ENCODE assay signal across 8 mouse cellular contexts in the genomic region with DNA sequence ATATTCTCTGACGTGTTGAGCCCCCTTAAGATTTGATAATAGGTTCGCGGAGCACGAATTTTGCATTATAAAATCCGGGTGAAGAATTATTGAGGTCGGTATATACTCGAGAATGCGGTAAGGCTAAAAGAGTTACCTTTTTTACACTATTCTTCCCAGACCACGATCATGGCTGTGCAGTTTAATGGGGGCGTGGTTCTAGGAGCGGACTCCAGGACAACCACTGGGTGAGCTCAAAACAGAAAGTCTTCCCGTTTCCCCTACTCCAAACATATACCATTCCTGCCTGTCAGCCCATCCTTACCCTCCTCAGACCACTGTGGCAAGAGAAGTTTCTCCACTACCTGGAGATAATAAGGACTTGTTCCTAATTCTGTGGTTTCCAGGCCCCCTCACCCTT. TPM values are rescaled to one million over a fixed set of nuclear protein-coding genes. Genes with fewer than 3 reads are reported as not detected.
A peak's percentile ranks its signal among the peaks of the same experiment; 100 is the strongest.
DNase-seq lines count a peak whose midpoint lies in the region; ATAC-seq lines count a peak whose summit lies in the region.

No protein-coding gene starts in this region.

- H3K27me3 ChIP-seq in limb, embryonic 15.5 days, result no peaks in the 10 kb centered on the region

- peak overlapping the region; percentile 67 for H3K4me2 ChIP-seq in limb, embryonic 15.5 days

- 0 out of 2 replicates have a peak overlapping the region, but pooled peaks have one; percentile 38 for H3K27ac ChIP-seq in limb, embryonic 15.5 days

- no peak for ATAC-seq in cerebellum, adult (ENCODE audit: insufficient number of reproducible peaks, low FRiP score, low TSS enrichment)
- ATAC-seq in erythroid progenitor cell, adult 5-6 weeks (replicated peaks; ENCODE audit: low FRiP score, poor library complexity, severe bottlenecking), result 0 out of 2 replicates have a peak, but pooled peaks have one; percentile 40
- no peak for ATAC-seq in limb, embryonic 15.5 days (ENCODE audit: insufficient number of reproducible peaks, low FRiP score, low TSS enrichment, low read depth)

- no peaks in the 10 kb centered on the region for H3K9me3 ChIP-seq in limb, embryonic 15.5 days

- peak overlapping the region; percentile 58 for H3K9ac ChIP-seq in limb, embryonic 15.5 days

- intact Hi-C loops in left cerebral cortex, postnatal 10 days (cut with DNase I), result no loop called here

- WGBS in limb, embryonic 15.5 days, result 2% methylated on average over 12 of the region's 12 CpGs

- peak; percentile 25 for DNase-seq in cerebellum, adult 9-11 months
- peak; percentile 59 for DNase-seq in 3T3-L1 (ENCODE audit: low read depth, low spot score)
- DNase-seq in left cerebral cortex, postnatal 10 days (ENCODE audit: extremely low spot score in 1 of 2, low spot score in 2 of 2), result no peak
- DNase-seq in cerebellum, adult 11-12 months, result no peak
- DNase-seq in adrenal gland, postnatal 25 days, result no peak

- peak overlapping the region; percentile 67 for H3K4me3 ChIP-seq in limb, embryonic 15.5 days

- peaks cover 13% of the 10 kb centered on the region for H3K4me1 ChIP-seq in limb, embryonic 15.5 days

- peaks cover 30% of the 10 kb centered on the region for H3K36me3 ChIP-seq in limb, embryonic 15.5 days

RNA-seq across cellular contexts. Expression of a gene that starts 0.6 kb away (rescaled TPM):
- 40.2 and 49.0 TPM in 2 replicates for total RNA-seq in erythroid progenitor cell, adult 5-6 weeks (2015; ENCODE audit: low replicate concordance)
- 52.0 and 74.6 TPM in 2 replicates for total RNA-seq in erythroid progenitor cell, adult 5-6 weeks (2017; ENCODE audit: low replicate concordance)
- polyA plus RNA-seq in limb, embryonic 15.5 days (2015; fragmentation: Nextera tagmentation; extraction: Ambion mirVana), result 660 and 698 TPM in 2 replicates
- total RNA-seq in left cerebral cortex, postnatal 10 days (2021), result 100 to 1,000 TPM; 218 to 220 TPM
- total RNA-seq in adrenal gland, postnatal 25 days (2021), result 254 and 270 TPM in 2 replicates

RNA-seq across cellular contexts. Expression of a gene that starts 6.7 kb away (rescaled TPM):
- not detected in 2 replicates for total RNA-seq in erythroid progenitor cell, adult 5-6 weeks (2015; ENCODE audit: low replicate concordance)
- total RNA-seq in erythroid progenitor cell, adult 5-6 weeks (2017; ENCODE audit: low replicate concordance), result not detected in 2 replicates
- 0.26 and 0.65 TPM in 2 replicates for polyA plus RNA-seq in limb, embryonic 15.5 days (2015; fragmentation: Nextera tagmentation; extraction: Ambion mirVana)
- not detected for total RNA-seq in left cerebral cortex, postnatal 10 days (2021)
- 1.2 TPM in 1 of 2 replicates, not detected in the other for total RNA-seq in adrenal gland, postnatal 25 days (2021)

RNA-seq across cellular contexts. Expression of a gene that starts 7.0 kb away (rescaled TPM):
- not detected in 2 replicates for total RNA-seq in erythroid progenitor cell, adult 5-6 weeks (2015; ENCODE audit: low replicate concordance)
- total RNA-seq in erythroid progenitor cell, adult 5-6 weeks (2017; ENCODE audit: low replicate concordance), result not detected in 2 replicates
- not detected in 2 replicates for polyA plus RNA-seq in limb, embryonic 15.5 days (2015; fragmentation: Nextera tagmentation; extraction: Ambion mirVana)
- not detected for total RNA-seq in left cerebral cortex, postnatal 10 days (2021)
- total RNA-seq in adrenal gland, postnatal 25 days (2021), result not detected in 2 replicates

RNA-seq across cellular contexts. Expression of a gene that starts 11.3 kb away (rescaled TPM):
- not detected in 2 replicates for total RNA-seq in erythroid progenitor cell, adult 5-6 weeks (2015; ENCODE audit: low replicate concordance)
- total RNA-seq in erythroid progenitor cell, adult 5-6 weeks (2017; ENCODE audit: low replicate concordance), result not detected in 2 replicates
- polyA plus RNA-seq in limb, embryonic 15.5 days (2015; fragmentation: Nextera tagmentation; extraction: Ambion mirVana), result 0.23 and 0.27 TPM in 2 replicates
- not detected for total RNA-seq in left cerebral cortex, postnatal 10 days (2021)
- total RNA-seq in adrenal gland, postnatal 25 days (2021), result not detected in 2 replicates

RNA-seq across cellular contexts. Expression of a gene that starts 14.1 kb away (rescaled TPM):
- not detected in 2 replicates for total RNA-seq in erythroid progenitor cell, adult 5-6 weeks (2015; ENCODE audit: low replicate concordance)
- 0.23 and 0.64 TPM in 2 replicates for total RNA-seq in erythroid progenitor cell, adult 5-6 weeks (2017; ENCODE audit: low replicate concordance)
- 10.4 and 11.9 TPM in 2 replicates for polyA plus RNA-seq in limb, embryonic 15.5 days (2015; fragmentation: Nextera tagmentation; extraction: Ambion mirVana)
- 10 to 100 TPM; 21.4 to 24.5 TPM for total RNA-seq in left cerebral cortex, postnatal 10 days (2021)
- total RNA-seq in adrenal gland, postnatal 25 days (2021), result 8.7 and 14.5 TPM in 2 replicates

Comparison
In these comparisons a context has a peak if more than half of its experiments do, and no peak if none do; other contexts are left out.
1. DNase-seq: peak in cerebellum, adult 9-11 months (single experiment) and 3T3-L1 (single experiment); none in left cerebral cortex, postnatal 10 days (0 of 2), cerebellum, adult 11-12 months (single experiment) and adrenal gland, postnatal 25 days (single experiment).